Mouse (Mus musculus) midbrain, embryonic 14.5 days (tissue): ENCODE data around the gene Fam178b. TPM values are rescaled to one million over a fixed set of nuclear protein-coding genes. Genes with fewer than 3 reads are reported as not detected.
"Not testable (repeated sequence)": the region's sequence is repeated elsewhere in the genome, so short reads cannot be mapped to it uniquely, and the experiment has no call there.

ENCODE experiments used
- ATAC-seq: fragments of 200-750 bp; cut with Nextera tagmentation; 2 replicates; pipeline ENCODE4 v1.8.0; 2017; ENCODE audit warnings: moderate number of reproducible peaks, moderate library complexity; ENCODE audit not compliant: low FRiP score, low TSS enrichment
- DNase-seq: peaks from one replicate; pipeline ENCODE4 v3.0.0-alpha.2; 2015
- H3K27ac ChIP-seq: fragments of 300-500 bp; sonication (generic); replicated peaks from 2 replicates; pipeline ENCODE4 v1.5.1; 2014; ENCODE audit warnings: mild to moderate bottlenecking, low read depth, low read length, moderate library complexity
- H3K27me3 ChIP-seq: fragments of 300-500 bp; sonication (generic); 2 replicates; pipeline ENCODE4 v1.6.1; 2014; ENCODE audit warnings: low read length, control low read depth, mixed read lengths; ENCODE audit not compliant: control insufficient read depth, insufficient read depth
- H3K36me3 ChIP-seq: fragments of 300-500 bp; sonication (generic); 2 replicates; pipeline ENCODE4 v1.6.1; 2014; ENCODE audit warnings: low read length, control low read depth; ENCODE audit not compliant: control insufficient read depth, insufficient read depth
- H3K4me1 ChIP-seq: fragments of 300-500 bp; sonication (generic); 2 replicates; pipeline ENCODE4 v1.6.1; 2014; ENCODE audit warnings: mild to moderate bottlenecking, antibody characterized with exemption, low read length, control low read depth; ENCODE audit not compliant: control insufficient read depth, insufficient read depth
- H3K4me2 ChIP-seq: fragments of 300-500 bp; sonication (generic); 2 replicates; pipeline ENCODE4 v1.6.1; 2014; ENCODE audit warnings: mild to moderate bottlenecking, low read length, moderate library complexity
- H3K4me3 ChIP-seq: fragments of 300-500 bp; sonication (generic); replicated peaks from 2 replicates; pipeline ENCODE4 v1.5.1; 2014; ENCODE audit warnings: low read depth, low read length
- H3K9ac ChIP-seq: fragments of 300-500 bp; sonication (generic); replicated peaks from 2 replicates; pipeline ENCODE4 v1.6.1; 2014; ENCODE audit warnings: mild to moderate bottlenecking, low read length, moderate library complexity
- H3K9me3 ChIP-seq: fragments of 300-500 bp; sonication (generic); 2 replicates; pipeline ENCODE4 v1.6.1; 2016; ENCODE audit warnings: low read length, control low read depth, mixed read lengths; ENCODE audit not compliant: control insufficient read depth
- WGBS: fragments of 180-500 bp; shearing (Covaris S2); extraction: QIAGEN DNeasy Blood & Tissue Kit; methylation state at CpG from one replicate; pipeline ENCODE4 v1.1.7; 2014; 5-methylcytosine and 5-hydroxymethylcytosine counted together
- polyA plus RNA-seq: library from polyadenylated mRNA; unstranded; fragments of >200 nt; fragmentation: Nextera tagmentation; extraction: Ambion mirVana; gene quantifications from 2 replicates; pipeline ENCODE4 v1.2.1, GENCODE M21; 2014

Gene Fam178b
- polyA plus RNA-seq, 1 experiment from 2014 or later, result 0.29 TPM

GRCm38 (mm10) chr1:36625442-36625841 is 57.5 kb downstream of the Fam178b start:
- DNase-seq, result no peak
- no peak overlapping the region for H3K4me3 ChIP-seq
- peaks cover 6% of the 10 kb centered on the region; the same call in 1 of the 2 replicates for H3K9me3 ChIP-seq
- no peaks in the 10 kb centered on the region for H3K4me1 ChIP-seq
- H3K4me2 ChIP-seq, result no peak overlapping the region
- 82% methylated on average over 5 of the region's 5 CpGs for WGBS
- no peak overlapping the region for H3K27ac ChIP-seq
- H3K36me3 ChIP-seq, result no peaks in the 10 kb centered on the region
- no peak overlapping the region for H3K9ac ChIP-seq
- H3K27me3 ChIP-seq, result no peaks in the 10 kb centered on the region
- no peak for ATAC-seq

- H3K9ac ChIP-seq, H3K27ac ChIP-seq, H3K36me3 ChIP-seq, H3K4me2 ChIP-seq, DNase-seq, H3K4me1 ChIP-seq, H3K27me3 ChIP-seq, H3K9me3 ChIP-seq, ATAC-seq, H3K4me3 ChIP-seq: not testable (repeated sequence)
- 88% methylated on average over 5 of the region's 5 CpGs for WGBS
These were observed 67.0 kb downstream of the Fam178b start for GRCm38 (mm10) chr1:36615958-36616357.

- WGBS, result 76% methylated on average over 8 of the region's 8 CpGs
- peak; percentile 41 for DNase-seq
These were observed 67.8 kb downstream of the Fam178b start for GRCm38 (mm10) chr1:36615188-36615587.

GRCm38 (mm10) chr1:36614584-36614983 is 68.4 kb downstream of the Fam178b start:
- Histone ChIP-seq H3K36me3 (no peaks in the 10 kb centered on the region), H3K27me3 (no peaks in the 10 kb centered on the region), H3K27ac (no peak overlapping the region), H3K4me2 (no peak overlapping the region), H3K4me3 (no peak overlapping the region), H3K9me3 (no peaks in the 10 kb centered on the region), H3K4me1 (no peaks in the 10 kb centered on the region), H3K9ac (no peak overlapping the region)
- DNase-seq (no peak), ATAC-seq (no peak)
- WGBS, result 77% methylated on average over 1 of the region's 1 CpGs

More at GRCm38 (mm10) chr1:36615188-36615587, 67.8 kb downstream of the Fam178b start:
- no peak for ATAC-seq
- no peak overlapping the region for H3K9ac ChIP-seq
- H3K4me1 ChIP-seq, result no peaks in the 10 kb centered on the region
- H3K36me3 ChIP-seq, result no peaks in the 10 kb centered on the region
- H3K27ac ChIP-seq, result no peak overlapping the region
- no peak overlapping the region for H3K4me2 ChIP-seq
- no peaks in the 10 kb centered on the region for H3K9me3 ChIP-seq
- no peaks in the 10 kb centered on the region for H3K27me3 ChIP-seq
- no peak overlapping the region for H3K4me3 ChIP-seq

GRCm38 (mm10) chr1:36613374-36613895 is 69.5 kb downstream of the Fam178b start:
- Histone ChIP-seq H3K4me2 (no peak overlapping the region), H3K4me1 (no peaks in the 10 kb centered on the region), H3K27ac (no peak overlapping the region), H3K9ac (no peak overlapping the region), H3K4me3 (no peak overlapping the region), H3K27me3 (no peaks in the 10 kb centered on the region), H3K36me3 (no peaks in the 10 kb centered on the region), H3K9me3 (no peaks in the 10 kb centered on the region)
- WGBS, result 92% methylated on average over 10 of the region's 10 CpGs
- no peak for ATAC-seq
- no peak for DNase-seq

- Histone ChIP-seq H3K27me3 (no peaks in the 10 kb centered on the region), H3K4me1 (no peaks in the 10 kb centered on the region), H3K36me3 (no peaks in the 10 kb centered on the region), H3K9ac (no peak overlapping the region), H3K4me2 (no peak overlapping the region), H3K9me3 (no peaks in the 10 kb centered on the region), H3K27ac (no peak overlapping the region), H3K4me3 (no peak overlapping the region)
- no peak for DNase-seq
- no peak for ATAC-seq
- WGBS, result 71% methylated on average over 6 of the region's 6 CpGs
These were observed 70.6 kb downstream of the Fam178b start for GRCm38 (mm10) chr1:36612362-36612761.

- ATAC-seq (no peak), DNase-seq (no peak)
- H3K4me3 ChIP-seq, result no peak overlapping the region
- H3K9me3 ChIP-seq, result no peaks in the 10 kb centered on the region
- no peak overlapping the region for H3K9ac ChIP-seq
- no peak overlapping the region for H3K27ac ChIP-seq
- no peaks in the 10 kb centered on the region for H3K4me1 ChIP-seq
- no peaks in the 10 kb centered on the region for H3K27me3 ChIP-seq
- H3K4me2 ChIP-seq, result no peak overlapping the region
- 61% methylated on average over 13 of the region's 13 CpGs for WGBS
- H3K36me3 ChIP-seq, result no peaks in the 10 kb centered on the region
These were observed 71.4 kb downstream of the Fam178b start for GRCm38 (mm10) chr1:36611449-36612123.

- Histone ChIP-seq H3K4me1 (no peaks in the 10 kb centered on the region), H3K9ac (no peak overlapping the region), H3K9me3 (no peaks in the 10 kb centered on the region), H3K36me3 (no peaks in the 10 kb centered on the region), H3K4me2 (no peak overlapping the region), H3K4me3 (no peak overlapping the region), H3K27me3 (no peaks in the 10 kb centered on the region), H3K27ac (no peak overlapping the region)
- WGBS, result 81% methylated on average over 4 of the region's 4 CpGs
- ATAC-seq, result no peak
- DNase-seq, result no peak
These were observed 74.8 kb downstream of the Fam178b start for GRCm38 (mm10) chr1:36608211-36608610.

- Histone ChIP-seq H3K4me1 (no peaks in the 10 kb centered on the region), H3K27me3 (no peaks in the 10 kb centered on the region), H3K9ac (no peak overlapping the region), H3K4me3 (no peak overlapping the region), H3K27ac (no peak overlapping the region), H3K36me3 (no peaks in the 10 kb centered on the region), H3K9me3 (no peaks in the 10 kb centered on the region), H3K4me2 (no peak overlapping the region)
- WGBS, result 70% methylated on average over 7 of the region's 7 CpGs
- ATAC-seq, result no peak
- no peak for DNase-seq
These were observed 76.0 kb downstream of the Fam178b start for GRCm38 (mm10) chr1:36606951-36607350.
